In genomic region chr17:12132904-12133303, GRCm38 (mm10) we compare ENCODE assay signal across 19 mouse cellular contexts. TPM values are rescaled to one million over a fixed set of nuclear protein-coding genes. Genes with fewer than 3 reads are reported as not detected.
DNase-seq lines count a peak whose midpoint lies in the region; ATAC-seq and TF ChIP-seq lines count a peak whose summit lies in the region.
"Had no signal": no experiment of that assay in that cellular context is flagged by ENCODE, and none has a peak within 500 bp of the region (broad histone marks: within the 10 kb centered on the region; RNA-seq: fewer than 3 reads in every experiment).

No protein-coding gene starts in this region.

- no peak for DNase-seq in frontal cortex, postnatal 36 days (ENCODE audit: low spot score in 2 of 2)
- no peak for DNase-seq in heart, postnatal 25 days (ENCODE audit: low spot score)
- DNase-seq: adrenal gland, adult 2 months; adrenal gland, postnatal 25 days; cerebellum, adult 18-20 months; cerebellum, adult 9-11 months; cerebellum, postnatal 36 days; gastrocnemius, postnatal 14 days; heart, adult 2 months; heart, postnatal 36 days had no signal

- H3K36me3 ChIP-seq in erythroblast, embryonic 14.5 days (ENCODE audit: control insufficient read depth) = peaks cover 96% of the 10 kb centered on the region
- H3K36me3 ChIP-seq in intestine, postnatal 0 days (ENCODE audit: control insufficient read depth, insufficient read depth) = no peaks in the 10 kb centered on the region
- no peaks in the 10 kb centered on the region for H3K36me3 ChIP-seq in stomach, embryonic 16.5 days (ENCODE audit: control insufficient read depth, insufficient read depth, low read length)

- peak overlapping the region; percentile 19 for H3K4me3 ChIP-seq in erythroblast, embryonic 14.5 days (replicated peaks)
- H3K4me3 ChIP-seq in intestine, postnatal 0 days (ENCODE audit: low read depth, low read length) = no peak overlapping the region
- H3K4me3 ChIP-seq in stomach, embryonic 16.5 days (replicated peaks; ENCODE audit: low read length) = no peak overlapping the region
- H3K4me3 ChIP-seq: embryonic facial prominence, embryonic 13.5 days; heart, adult 2 months; heart, embryonic 12.5 days; hindbrain, embryonic 15.5 days had no signal

- H3K9ac ChIP-seq in intestine, postnatal 0 days (ENCODE audit: low read depth, low read length) = no peak overlapping the region
- no peak overlapping the region for H3K9ac ChIP-seq in stomach, embryonic 16.5 days (ENCODE audit: low read length)
- H3K9ac ChIP-seq: embryonic facial prominence, embryonic 13.5 days; heart, embryonic 12.5 days; hindbrain, embryonic 15.5 days had no signal

- intact Hi-C loops in heart, postnatal 25 days (cut with DNase I) = no loop called here

- H3K4me2 ChIP-seq in intestine, postnatal 0 days (replicated peaks; ENCODE audit: low read depth) = no peak overlapping the region
- H3K4me2 ChIP-seq in stomach, embryonic 16.5 days (ENCODE audit: low read depth, low read length) = no peak overlapping the region
- H3K4me2 ChIP-seq: embryonic facial prominence, embryonic 13.5 days; heart, embryonic 12.5 days; hindbrain, embryonic 15.5 days had no signal

- peaks cover 74% of the 10 kb centered on the region for H3K4me1 ChIP-seq in erythroblast, embryonic 14.5 days (ENCODE audit: control insufficient read depth)
- H3K4me1 ChIP-seq in intestine, postnatal 0 days (replicated peaks; ENCODE audit: control insufficient read depth, insufficient read depth, low read length) = no peaks in the 10 kb centered on the region
- H3K4me1 ChIP-seq in stomach, embryonic 16.5 days (ENCODE audit: control insufficient read depth, insufficient read depth, low read length) = no peaks in the 10 kb centered on the region
- H3K4me1 ChIP-seq: hindbrain, embryonic 15.5 days had no signal

- 49% methylated on average over 3 of the region's 3 CpGs for WGBS in intestine, postnatal 0 days
- WGBS in stomach, embryonic 16.5 days = 82% methylated on average over 3 of the region's 3 CpGs

- no peaks in the 10 kb centered on the region for H3K27me3 ChIP-seq in erythroblast, embryonic 14.5 days (ENCODE audit: control insufficient read depth)
- H3K27me3 ChIP-seq in intestine, postnatal 0 days (replicated peaks; ENCODE audit: control insufficient read depth, insufficient read depth, low read length) = no peaks in the 10 kb centered on the region
- no peaks in the 10 kb centered on the region for H3K27me3 ChIP-seq in stomach, embryonic 16.5 days (ENCODE audit: control insufficient read depth, insufficient read depth, low read length)
- H3K27me3 ChIP-seq: embryonic facial prominence, embryonic 13.5 days; heart, embryonic 12.5 days; hindbrain, embryonic 15.5 days had no signal

- ATAC-seq in erythroblast, adult 5-6 weeks (replicated peaks; ENCODE audit: low FRiP score, poor library complexity, severe bottlenecking) = peak; percentile 63; the same call in 1 of the 2 replicates
- ATAC-seq in intestine, postnatal 0 days = peak; percentile 84
- ATAC-seq in stomach, embryonic 16.5 days (ENCODE audit: insufficient read depth, low FRiP score) = peak; percentile 75
- no peak for ATAC-seq in megakaryocyte-erythroid progenitor cell, adult 5-6 weeks (replicated peaks; ENCODE audit: low FRiP score, low TSS enrichment, poor library complexity, severe bottlenecking)
- ATAC-seq: forebrain, embryonic 16.5 days had no signal

- no peaks in the 10 kb centered on the region for H3K9me3 ChIP-seq in erythroblast, embryonic 14.5 days (ENCODE audit: control insufficient read depth, low read length)
- H3K9me3 ChIP-seq in intestine, postnatal 0 days (ENCODE audit: control insufficient read depth) = no peaks in the 10 kb centered on the region
- H3K9me3 ChIP-seq in stomach, embryonic 16.5 days (replicated peaks; ENCODE audit: control insufficient read depth, low read length) = no peaks in the 10 kb centered on the region
- H3K9me3 ChIP-seq: embryonic facial prominence, embryonic 13.5 days; heart, embryonic 12.5 days; hindbrain, embryonic 15.5 days had no signal

- TF ChIP-seq CTCF in intestine, postnatal 0 days (IDR thresholded peaks at IDR 0.05; ENCODE audit: low read depth) = no peak

- no peak overlapping the region for H3K27ac ChIP-seq in intestine, postnatal 0 days (ENCODE audit: low read depth, low read length)
- no peak overlapping the region for H3K27ac ChIP-seq in stomach, embryonic 16.5 days (ENCODE audit: low read length)
- H3K27ac ChIP-seq: embryonic facial prominence, embryonic 13.5 days; heart, adult 2 months; hindbrain, embryonic 15.5 days had no signal

RNA-seq across cellular contexts. Expression of gene Agpat4, which starts 14.4 kb away (rescaled TPM):
- total RNA-seq in erythroblast, adult 5-6 weeks (2015; ENCODE audit: low replicate concordance) = 73.6 and 79.0 TPM in 2 replicates
- total RNA-seq in erythroblast, adult 5-6 weeks (2017; ENCODE audit: low replicate concordance) = 99.3 and 133 TPM in 2 replicates
- polyA plus RNA-seq in erythroblast, embryonic 14.5 days (2012) = 7.2 and 7.6 TPM in 2 replicates
- polyA plus RNA-seq in intestine, postnatal 0 days (2015; fragmentation: Nextera tagmentation; extraction: Ambion mirVana) = 5.8 and 6.9 TPM in 2 replicates
- polyA plus RNA-seq in stomach, embryonic 16.5 days (2015; fragmentation: Nextera tagmentation; extraction: Ambion mirVana) = 34.5 and 36.8 TPM in 2 replicates
- total RNA-seq in megakaryocyte-erythroid progenitor cell, adult 5-6 weeks (2014; fragmentation: Nextera tagmentation) = 9.0 and 12.7 TPM in 2 replicates
- total RNA-seq in megakaryocyte-erythroid progenitor cell, adult 5-6 weeks (2017) = 4.3 and 6.8 TPM in 2 replicates
- 1 to 10 TPM; 4.5 to 5.1 TPM for total RNA-seq in heart, postnatal 25 days (2021)

Comparison
In these comparisons a context has a peak if more than half of its experiments do, and no peak if none do; other contexts are left out.
1. RNA of gene Agpat4, which starts 14.4 kb away (total RNA-seq): 73.6 to 133 TPM in erythroblast, adult 5-6 weeks; 4.3 to 12.7 TPM in megakaryocyte-erythroid progenitor cell, adult 5-6 weeks and 4.5 to 5.1 TPM in heart, postnatal 25 days; every median in the first group is over 4 times any median in the second.